In the genomic region with DNA sequence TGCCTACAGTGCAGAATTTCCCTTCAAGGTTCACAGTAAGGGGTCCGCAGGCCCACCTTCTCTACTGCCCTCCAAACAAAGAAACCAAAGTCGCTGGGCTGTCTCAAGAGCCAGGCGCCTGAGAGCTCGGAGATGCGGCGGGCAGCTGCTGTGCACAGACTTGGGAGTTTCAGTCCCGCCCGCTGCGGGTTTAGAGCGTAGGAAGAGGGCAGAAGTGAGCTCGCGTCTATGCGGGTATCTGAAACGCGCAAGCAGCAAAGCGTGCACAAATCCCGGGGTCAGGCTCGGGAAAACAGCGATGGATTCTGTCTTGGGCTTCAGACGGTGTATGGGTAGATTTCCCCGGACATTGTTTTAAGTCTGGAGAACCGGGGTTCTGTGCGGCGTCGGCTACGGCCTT, we compare ENCODE assay signal across 9 mouse cellular contexts. TPM values are rescaled to one million over a fixed set of nuclear protein-coding genes. Genes with fewer than 3 reads are reported as not detected.
DNase-seq lines count a peak whose midpoint lies in the region; ATAC-seq and TF ChIP-seq lines count a peak whose summit lies in the region.
"Had no signal": no experiment of that assay in that cellular context is flagged by ENCODE, and none has a peak within 500 bp of the region (broad histone marks: within the 10 kb centered on the region; RNA-seq: fewer than 3 reads in every experiment).

No protein-coding gene starts in this region.

- no peak for TF ChIP-seq CTCF in left cerebral cortex, adult 2 months (IDR thresholded peaks at IDR 0.05)

- peak; percentile 22 for DNase-seq in adrenal gland, postnatal 14 days
- no peak for DNase-seq in adrenal gland, postnatal 25 days
- DNase-seq in right cerebral cortex, adult 18-20 months = peak; percentile 9
- DNase-seq in right cerebral cortex, postnatal 14 days = no peak
- DNase-seq in limb, embryonic 10.5 days (ENCODE audit: low spot score) = peak; percentile 78
- no peak for DNase-seq in layer of hippocampus, postnatal 10 days (ENCODE audit: low spot score in 2 of 2)
- DNase-seq in left cerebral cortex, adult 2 months (ENCODE audit: extremely low spot score in 1 of 2, low spot score in 2 of 2) = no peak
- DNase-seq: liver, embryonic 13.5 days had no signal

- H3K4me3 ChIP-seq in limb, embryonic 10.5 days = peak overlapping the region; percentile 26
- H3K4me3 ChIP-seq in stomach, embryonic 14.5 days (ENCODE audit: low read depth, low read length) = peak overlapping the region; percentile 13; the same call in 1 of the 2 replicates
- H3K4me3 ChIP-seq in left cerebral cortex, adult 2 months = no peak overlapping the region
- H3K4me3 ChIP-seq: liver, embryonic 13.5 days had no signal

- peaks cover 100% of the 10 kb centered on the region for H3K27me3 ChIP-seq in limb, embryonic 10.5 days (ENCODE audit: low read depth, poor library complexity, severe bottlenecking)
- peaks cover 57% of the 10 kb centered on the region for H3K27me3 ChIP-seq in stomach, embryonic 14.5 days (ENCODE audit: control insufficient read depth, insufficient read depth, low read length)

- 0 out of 2 replicates have a peak overlapping the region, but pooled peaks have one; percentile 8 for H3K4me2 ChIP-seq in stomach, embryonic 14.5 days (replicated peaks; ENCODE audit: low read depth, low read length)
- H3K4me2 ChIP-seq: liver, embryonic 13.5 days had no signal

- H3K27ac ChIP-seq in limb, embryonic 10.5 days = no peak overlapping the region
- H3K27ac ChIP-seq in stomach, embryonic 14.5 days (ENCODE audit: low read length) = no peak overlapping the region
- H3K27ac ChIP-seq in left cerebral cortex, adult 2 months = no peak overlapping the region
- H3K27ac ChIP-seq: liver, embryonic 13.5 days had no signal

- intact Hi-C loops in left cerebral cortex, adult 2 months (cut with DNase I) = no loop called here

- H3K4me1 ChIP-seq in limb, embryonic 10.5 days = peaks cover 29% of the 10 kb centered on the region
- H3K4me1 ChIP-seq in stomach, embryonic 14.5 days (ENCODE audit: control insufficient read depth, insufficient read depth, low read length) = 0 out of 2 replicates have a peak, but pooled peaks cover 3% of the 10 kb centered on the region
- H3K4me1 ChIP-seq: liver, embryonic 13.5 days had no signal

- under 1% methylated on average over 26 of the region's 26 CpGs for WGBS in limb, embryonic 10.5 days
- WGBS in stomach, embryonic 14.5 days = under 1% methylated on average over 26 of the region's 26 CpGs

- H3K36me3 ChIP-seq in limb, embryonic 10.5 days = no peaks in the 10 kb centered on the region
- no peaks in the 10 kb centered on the region for H3K36me3 ChIP-seq in stomach, embryonic 14.5 days (ENCODE audit: control insufficient read depth, insufficient read depth, low read length)
- H3K36me3 ChIP-seq: liver, embryonic 13.5 days had no signal

- no peak overlapping the region for H3K9ac ChIP-seq in stomach, embryonic 14.5 days (replicated peaks; ENCODE audit: low read depth, low read length)
- H3K9ac ChIP-seq: liver, embryonic 13.5 days had no signal

- H3K9me3 ChIP-seq in limb, embryonic 10.5 days (replicated peaks) = no peaks in the 10 kb centered on the region
- no peaks in the 10 kb centered on the region for H3K9me3 ChIP-seq in stomach, embryonic 14.5 days (ENCODE audit: control insufficient read depth, low read depth, low read length)
- H3K9me3 ChIP-seq: liver, embryonic 13.5 days had no signal

- ATAC-seq in stomach, embryonic 14.5 days (ENCODE audit: insufficient number of reproducible peaks, insufficient read depth, low FRiP score, low read depth) = no peak

RNA-seq across cellular contexts. Expression of a gene that starts 7.4 kb away (rescaled TPM):
- not detected in 2 replicates for total RNA-seq in adrenal gland, postnatal 14 days (2021)
- not detected in 2 replicates for total RNA-seq in adrenal gland, postnatal 25 days (2021)
- polyA plus RNA-seq in limb, embryonic 10.5 days (2016; fragmentation: Nextera tagmentation; extraction: Ambion mirVana) = 0.71 and 0.80 TPM in 2 replicates
- not detected in 2 replicates for polyA plus RNA-seq in stomach, embryonic 14.5 days (2014; fragmentation: Nextera tagmentation; extraction: Ambion mirVana)
- total RNA-seq in layer of hippocampus, postnatal 10 days (2021) = under 1 TPM; 0.18 to 0.36 TPM
- total RNA-seq in left cerebral cortex, adult 2 months (2021) = not detected
- polyA plus RNA-seq: liver, embryonic 13.5 days had no signal

Comparison
In these comparisons a context has a peak if more than half of its experiments do, and no peak if none do; other contexts are left out.
1. DNase-seq: peak in adrenal gland, postnatal 14 days (single experiment), right cerebral cortex, adult 18-20 months (single experiment) and limb, embryonic 10.5 days (single experiment); none in adrenal gland, postnatal 25 days (single experiment), right cerebral cortex, postnatal 14 days (single experiment), layer of hippocampus, postnatal 10 days (0 of 2) and left cerebral cortex, adult 2 months (0 of 2).